Mouse (Mus musculus) megakaryocyte progenitor cell, adult 5-6 weeks (primary cell): Measurements from ENCODE around the gene Pkp4. TPM values are rescaled to one million over a fixed set of nuclear protein-coding genes. Genes with fewer than 3 reads are reported as not detected.

Source experiments
- ATAC-seq: replicated peaks from 2 replicates; pipeline ENCODE4 v1.8.0; 2016; ENCODE audit warnings: mild to moderate bottlenecking, moderate TSS enrichment, inconsistent platforms; ENCODE audit not compliant: poor library complexity
- total RNA-seq, 2 experiments: library from RNA; stranded (forward) in 1 of 2; stranded (reverse) in 1 of 2; fragments of 157-497, 149-512 nt in 1 of 2; fragments of 200-1000 nt in 1 of 2; gene quantifications; 2 replicates each; pipeline versions ENCODE4 v1.2.3 to v1.2.4; 2015 to 2017

The Pkp4 gene
- total RNA-seq, 2 experiments from 2014 or later, result 14.3 to 22.2 TPM

GRCm38 (mm10) chr2:59217931-59218330 is 57.3 kb downstream of the Pkp4 start:
- no peak for ATAC-seq

GRCm38 (mm10) chr2:59219997-59220789 is 59.5 kb downstream of the Pkp4 start:
- peak; percentile 39 for ATAC-seq

GRCm38 (mm10) chr2:59226383-59226782 is 65.7 kb downstream of the Pkp4 start:
- no peak for ATAC-seq

GRCm38 (mm10) chr2:59227011-59227410 is 66.4 kb downstream of the Pkp4 start:
- no peak for ATAC-seq

GRCm38 (mm10) chr2:59227508-59228263 is 67.0 kb downstream of the Pkp4 start:
- no peak for ATAC-seq

GRCm38 (mm10) chr2:59229250-59229895 is 68.7 kb downstream of the Pkp4 start:
- ATAC-seq, result no peak

GRCm38 (mm10) chr2:59230656-59231055 is 70.0 kb downstream of the Pkp4 start:
- no peak for ATAC-seq

- ATAC-seq, result peak; percentile 99
Observed at GRCm38 (mm10) chr2:59231514-59231913, 70.9 kb downstream of the Pkp4 start.

GRCm38 (mm10) chr2:59233294-59233923 is 72.8 kb downstream of the Pkp4 start:
- ATAC-seq, result no peak

- ATAC-seq, result no peak
Observed at GRCm38 (mm10) chr2:59233936-59234335, 73.3 kb downstream of the Pkp4 start.

- no peak for ATAC-seq
Observed at GRCm38 (mm10) chr2:59234537-59234936, 73.9 kb downstream of the Pkp4 start.

GRCm38 (mm10) chr2:59239841-59240395 is 79.3 kb downstream of the Pkp4 start:
- no peak for ATAC-seq

GRCm38 (mm10) chr2:59242117-59242516 is 81.5 kb downstream of the Pkp4 start:
- ATAC-seq, result no peak

- ATAC-seq, result peak; percentile 60
Observed at GRCm38 (mm10) chr2:59244273-59245097, 83.8 kb downstream of the Pkp4 start.

- ATAC-seq, result no peak
Observed at GRCm38 (mm10) chr2:59245098-59245388, 84.4 kb downstream of the Pkp4 start.

- ATAC-seq, result no peak
Observed at GRCm38 (mm10) chr2:59248806-59249205, 88.2 kb downstream of the Pkp4 start.

GRCm38 (mm10) chr2:59252818-59253217 is 92.2 kb downstream of the Pkp4 start:
- no peak for ATAC-seq

GRCm38 (mm10) chr2:59253435-59253834 is 92.8 kb downstream of the Pkp4 start:
- no peak for ATAC-seq

- no peak for ATAC-seq
Observed at GRCm38 (mm10) chr2:59258821-59259231, 98.2 kb downstream of the Pkp4 start.

- ATAC-seq, result no peak
Observed at GRCm38 (mm10) chr2:59259346-59259745, 98.7 kb downstream of the Pkp4 start.
